Mouse (Mus musculus) large intestine, adult 2 months (tissue): ENCODE measurements around the gene Ring1. TPM values are rescaled to one million over a fixed set of nuclear protein-coding genes. Genes with fewer than 3 reads are reported as not detected.
"Not testable (repeated sequence)": the region's sequence is repeated elsewhere in the genome, so short reads cannot be mapped to it uniquely, and the experiment has no call there.

Source experiments
- DNase-seq: peaks from one replicate; pipeline ENCODE4 v3.0.0-alpha.2; 2012; ENCODE audit warnings: low read depth, low spot score
- WGBS: fragments of 180-500 bp; shearing (Covaris S2); methylation state at CpG from one replicate; pipeline ENCODE4 v1.1.7; 2018; 5-methylcytosine and 5-hydroxymethylcytosine counted together
- polyA plus RNA-seq: library from polyadenylated mRNA; depleted of rRNA; stranded (reverse); fragments of >200 nt; gene quantifications from 2 replicates; pipeline ENCODE4 v1.2.3, GENCODE M21; 2012; rRNA removed

The Ring1 gene
- polyA plus RNA-seq, 1 experiment: 17.0 TPM

DNA sequence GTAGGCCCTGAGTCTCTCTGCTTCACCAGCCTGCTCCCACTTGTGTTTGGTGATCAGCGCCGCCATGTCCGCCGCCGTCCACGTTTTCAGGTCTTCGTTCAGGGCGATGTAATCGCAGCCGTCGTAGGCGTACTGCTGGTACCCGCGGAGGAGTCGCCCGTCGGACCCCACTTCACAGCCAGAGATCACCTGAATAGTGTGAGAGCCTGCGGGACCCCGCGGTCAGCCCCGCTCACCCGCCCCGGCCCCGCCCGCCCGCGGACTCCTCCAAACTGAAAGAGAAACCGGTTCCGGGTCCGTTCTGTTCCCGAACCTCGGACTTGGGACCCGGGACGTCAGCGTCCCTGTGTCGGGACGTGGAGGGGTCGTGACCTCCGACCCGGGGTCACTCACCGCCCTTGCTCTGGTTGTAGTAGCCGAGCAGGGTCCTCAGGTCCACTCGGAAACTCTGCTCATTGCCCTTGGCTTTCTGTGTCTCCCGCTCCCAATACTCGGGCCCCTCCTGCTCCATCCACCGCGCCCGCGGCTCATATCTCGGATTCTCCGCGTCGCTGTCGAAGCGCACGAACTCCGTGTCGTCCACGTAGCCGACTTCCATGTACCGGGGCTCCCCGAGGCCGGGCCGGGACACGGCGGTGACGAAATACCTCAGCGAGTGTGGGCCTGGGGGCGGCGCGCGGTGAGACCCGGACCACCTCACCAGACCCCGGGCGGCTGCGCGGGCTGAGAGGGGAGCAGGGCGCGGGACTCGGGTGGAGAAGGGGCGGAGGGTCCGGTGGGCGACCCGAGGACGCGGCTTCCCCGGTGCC lies 24.9 kb downstream of the Ring1 start:
- WGBS: 1% methylated on average over 87 of the region's 87 CpGs
- DNase-seq: no peak

DNA sequence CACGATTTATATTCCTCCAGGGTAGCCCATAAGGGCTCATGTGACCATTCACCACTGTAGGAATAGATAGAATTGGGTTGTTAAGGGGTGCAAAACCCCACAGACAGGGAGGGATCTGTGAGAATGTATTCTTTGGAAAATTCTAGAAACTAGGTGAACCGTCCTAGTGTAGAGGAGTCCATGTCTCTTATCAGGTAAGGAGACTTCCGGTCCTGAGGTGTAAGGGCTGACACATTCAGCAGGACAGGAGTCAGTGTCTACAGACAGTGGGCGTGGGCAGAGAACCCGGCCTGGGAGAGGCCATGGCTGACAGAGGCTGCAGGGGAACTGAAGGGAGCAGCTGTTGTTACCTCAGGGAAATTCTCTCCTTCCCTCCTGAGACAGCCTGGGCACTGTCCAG lies 25.8 kb downstream of the Ring1 start:
- not testable (repeated sequence) for DNase-seq
- WGBS: 45% methylated on average over 5 of the region's 5 CpGs

DNA sequence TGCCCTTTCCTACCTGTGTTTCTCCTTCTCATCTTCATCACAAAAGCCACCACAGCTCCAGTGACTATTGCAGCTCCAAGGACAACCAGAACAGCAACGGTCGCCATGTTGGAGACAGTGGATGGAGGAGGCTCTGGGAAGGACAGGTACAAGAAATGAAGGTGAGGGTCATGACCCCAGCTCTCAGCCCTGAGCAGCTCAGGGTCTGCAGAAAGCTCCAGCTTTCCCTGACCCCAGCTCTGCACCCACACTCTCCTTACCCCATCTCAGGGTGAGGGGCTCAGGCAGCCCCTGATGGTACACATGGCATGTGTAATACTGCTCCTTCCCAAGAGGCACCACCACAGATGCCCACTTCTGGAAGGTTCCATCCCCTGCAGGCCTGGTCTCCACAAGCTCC lies 27.5 kb downstream of the Ring1 start:
- WGBS: 93% methylated on average over 2 of the region's 2 CpGs
- not testable (repeated sequence) for DNase-seq

DNA sequence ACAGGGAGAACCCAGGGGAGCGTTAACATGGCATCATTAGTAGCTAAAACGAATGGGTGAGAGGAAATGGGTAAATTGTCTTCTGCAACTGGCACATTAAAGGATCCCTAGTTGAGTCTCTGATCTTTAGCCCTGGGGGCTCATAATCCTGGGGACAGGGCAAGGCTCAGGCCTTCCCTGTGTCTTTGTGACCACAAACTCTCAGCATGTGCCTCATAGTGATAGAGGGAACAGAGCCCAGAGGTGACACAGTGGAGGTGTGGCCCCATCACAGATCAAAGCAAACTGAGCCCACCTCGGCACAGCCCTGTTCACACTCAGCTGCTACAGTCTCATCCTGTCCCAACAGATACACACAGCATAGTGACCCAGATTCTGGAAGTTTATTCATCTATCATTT lies 28.8 kb downstream of the Ring1 start:
- WGBS: 64% methylated on average over 3 of the region's 3 CpGs

DNA sequence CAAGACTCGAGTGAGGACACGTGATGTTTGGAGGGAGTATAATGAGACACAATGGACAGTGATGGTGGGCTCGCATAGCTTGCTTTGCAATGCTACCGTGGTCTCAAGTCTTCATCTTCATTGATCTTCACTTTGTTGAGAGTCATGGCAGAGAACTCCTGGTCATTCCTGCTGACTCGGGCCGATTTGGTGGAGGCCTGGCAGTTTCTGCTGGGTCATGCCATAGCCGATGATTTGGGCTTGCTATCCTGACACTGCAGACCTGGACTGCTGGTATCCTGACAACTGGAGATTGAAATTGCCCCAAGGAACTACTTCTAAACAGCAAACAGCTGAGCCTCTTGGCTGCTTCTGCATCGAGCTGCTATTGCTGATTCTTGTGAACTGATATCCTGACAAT lies 29.5 kb downstream of the Ring1 start:
- DNase-seq: no peak
- WGBS: 94% methylated on average over 8 of the region's 8 CpGs

More for the DNA sequence above, 28.8 kb downstream of the Ring1 start:
- DNase-seq: no peak

DNA sequence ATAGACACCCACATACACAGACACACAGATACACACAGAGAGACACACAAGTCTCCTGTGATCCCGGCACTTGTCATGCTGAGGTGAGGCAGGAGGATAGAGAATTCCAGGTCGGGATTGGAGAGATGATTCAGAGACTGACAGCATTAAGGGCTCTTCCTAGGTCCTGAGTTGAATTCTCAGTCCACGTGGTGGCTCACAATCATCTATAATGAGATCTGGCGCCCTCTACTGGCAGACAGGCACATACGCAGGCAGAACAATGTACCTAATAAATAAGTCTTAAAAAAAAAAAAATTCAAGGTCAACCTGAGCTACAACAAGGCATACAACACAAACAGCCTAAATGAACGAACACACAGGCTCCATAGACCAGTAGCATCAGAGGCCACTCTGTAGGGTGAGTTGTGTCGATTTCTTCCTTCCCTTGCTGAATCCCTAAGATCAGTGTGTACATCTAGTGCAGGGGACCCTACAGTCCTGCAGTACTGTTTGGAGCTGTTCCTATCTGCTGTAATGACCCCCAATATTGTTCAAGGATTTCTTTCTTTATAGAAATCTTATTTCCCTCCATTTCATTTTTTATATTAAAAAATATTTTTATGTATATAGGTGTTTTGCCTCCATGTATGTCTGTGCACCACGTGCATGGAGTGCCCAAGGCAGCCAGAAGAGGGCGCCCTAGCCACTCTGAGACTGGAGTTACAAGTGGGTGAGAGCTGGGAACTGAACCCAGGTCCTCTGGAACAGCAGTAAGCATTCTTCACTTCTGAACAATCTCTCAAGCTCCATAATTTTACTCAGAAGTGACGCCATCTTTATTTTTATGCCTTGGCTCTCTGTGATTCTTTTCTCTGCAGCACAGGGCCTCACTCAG lies 32.5 kb downstream of the Ring1 start:
- 30% methylated on average over 10 of the region's 10 CpGs for WGBS
- no peak for DNase-seq

DNA sequence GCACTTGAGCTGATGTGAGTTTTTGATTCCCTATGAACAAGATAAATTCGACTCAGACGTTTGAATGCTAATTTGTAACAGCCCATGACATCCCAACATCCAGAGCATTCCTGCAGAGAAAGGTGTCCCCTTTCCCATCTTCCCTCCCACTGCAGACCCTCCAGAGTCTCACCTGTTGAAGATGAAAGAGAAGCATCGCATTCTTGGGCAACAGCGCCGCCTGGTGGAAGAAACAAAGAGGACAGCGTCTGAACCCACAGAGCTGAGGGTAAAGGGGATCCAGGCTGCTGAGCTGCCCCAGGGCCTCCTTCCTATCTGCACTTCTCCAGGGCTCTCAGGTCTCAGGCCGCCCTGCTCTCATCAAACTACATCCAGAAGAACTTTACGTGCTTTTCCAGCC lies 42.3 kb downstream of the Ring1 start:
- not testable (repeated sequence) for DNase-seq
- 8% methylated on average over 8 of the region's 8 CpGs for WGBS

DNA sequence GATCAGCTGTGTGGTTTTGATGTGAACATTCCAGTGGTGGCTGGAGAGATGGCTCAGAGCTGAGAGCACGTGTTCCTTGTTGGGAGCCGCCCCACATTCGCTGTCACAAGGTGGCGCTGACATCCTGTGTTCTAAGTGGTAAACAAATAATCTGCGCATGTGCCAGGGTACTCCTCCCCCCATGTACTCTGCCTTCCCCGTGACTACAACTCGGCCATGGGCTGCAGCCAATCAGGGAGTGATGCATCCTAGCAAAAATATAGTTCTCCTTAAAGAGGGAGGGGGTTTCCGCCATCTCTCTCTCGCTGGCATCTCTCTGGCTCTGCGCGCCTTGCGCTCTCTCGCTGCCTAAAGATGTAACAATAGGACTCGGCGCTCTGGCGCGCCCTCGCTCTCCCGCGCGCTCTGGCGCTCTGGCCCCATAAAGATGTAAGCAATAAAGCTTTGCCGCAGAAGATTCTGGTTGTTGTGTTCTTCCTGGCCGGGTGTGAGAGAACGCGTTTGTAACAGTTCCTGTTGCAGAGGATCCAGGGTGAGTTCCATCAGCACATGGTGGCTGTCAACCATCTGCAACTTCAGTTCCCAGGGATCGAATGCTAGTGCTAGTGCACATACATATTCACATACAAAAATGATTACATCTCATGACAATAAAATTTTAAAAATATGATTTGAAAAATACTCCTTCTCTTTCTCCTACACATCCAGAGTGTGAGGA lies 43.1 kb downstream of the Ring1 start:
- under 1% methylated on average over 27 of the region's 27 CpGs for whole genome bisulfite sequencing
- peak; percentile 81 for DNase-seq

DNA sequence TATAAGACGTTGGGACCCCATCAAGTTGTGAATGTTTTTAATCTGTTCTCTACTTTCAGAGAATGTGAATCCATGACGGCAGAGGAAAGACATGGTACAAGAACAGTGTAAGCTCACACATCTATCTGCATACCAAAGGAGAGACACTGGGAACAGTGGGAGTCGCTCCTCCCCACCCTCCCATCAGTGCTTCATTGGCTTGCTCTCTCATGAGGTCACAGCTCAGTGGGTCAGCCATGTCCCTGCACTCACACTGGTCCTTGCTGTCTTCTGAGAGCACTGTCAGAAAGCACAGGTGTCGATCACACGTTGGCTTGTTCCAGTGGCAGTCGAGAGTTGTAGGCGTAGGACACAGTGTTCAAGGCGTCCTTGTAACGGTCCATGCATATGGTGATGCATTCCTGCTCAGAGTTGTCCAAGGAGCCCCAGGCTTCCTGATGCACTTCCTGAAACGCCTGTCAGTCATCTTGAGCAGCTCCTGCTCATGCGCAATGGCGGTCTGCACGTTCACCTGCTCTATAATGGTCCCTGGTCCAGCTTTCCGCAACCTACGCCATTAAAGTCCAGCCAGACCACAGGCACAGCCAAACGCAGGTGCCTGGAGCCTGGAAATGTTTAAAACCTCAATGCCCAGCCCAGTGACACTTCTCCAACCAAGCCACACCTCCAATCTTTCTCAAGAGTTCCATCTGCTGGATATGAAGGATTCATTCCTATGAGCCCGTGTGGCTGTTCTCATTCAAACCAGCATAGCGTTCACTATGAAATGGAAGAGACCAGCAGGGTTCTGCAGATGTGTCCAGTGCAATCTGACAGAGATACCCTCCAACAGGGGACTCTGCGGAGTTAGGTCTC lies 44.1 kb downstream of the Ring1 start:
- 78% methylated on average over 19 of the region's 19 CpGs for WGBS
- DNase-seq: no peak

DNA sequence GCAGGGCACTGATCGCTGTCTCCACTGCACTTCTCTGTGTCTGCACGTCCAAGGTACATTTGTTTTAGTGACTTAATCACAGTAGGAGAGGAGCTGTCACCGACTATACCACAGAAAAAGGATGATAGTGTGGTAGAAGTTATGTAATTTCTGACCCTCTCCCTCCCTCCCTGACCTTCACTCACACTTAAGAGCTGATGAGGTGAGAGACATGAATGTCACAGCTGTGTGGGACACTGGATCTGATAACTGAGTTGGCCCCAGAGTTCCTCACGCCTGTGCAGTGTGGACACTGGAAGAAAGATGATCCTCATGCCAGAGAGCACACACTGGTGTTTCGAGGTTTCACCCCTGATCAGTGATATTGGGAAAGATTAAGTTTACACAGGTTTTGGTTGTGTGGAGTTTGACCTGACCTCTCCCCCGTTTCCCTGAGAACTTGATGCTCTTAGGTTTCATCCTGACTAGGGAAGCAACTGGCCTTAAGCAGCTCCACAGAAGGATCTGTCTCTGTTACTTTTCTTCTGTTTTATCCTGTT lies 44.9 kb downstream of the Ring1 start:
- DNase-seq: no peak
- 59% methylated on average over 6 of the region's 6 CpGs for WGBS

DNA sequence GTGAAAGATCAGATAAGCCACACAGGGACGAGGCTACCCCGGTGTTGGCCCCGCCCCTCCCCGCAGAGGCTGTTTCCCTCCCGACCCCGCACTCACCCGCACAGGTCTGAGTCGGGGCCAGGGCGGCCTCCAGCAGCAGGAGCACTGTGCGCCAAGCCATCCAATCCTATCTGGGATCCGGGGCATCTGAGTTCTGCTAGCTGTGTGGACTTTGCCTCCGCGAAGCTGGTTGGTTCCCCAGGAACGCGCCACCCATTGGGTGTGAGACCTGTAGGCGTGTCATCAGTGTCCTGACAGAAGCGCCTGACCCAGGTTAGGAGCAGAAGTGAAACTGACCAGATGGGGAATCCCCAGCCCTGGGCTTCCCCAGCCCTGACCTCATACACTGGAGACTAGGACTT lies 45.8 kb downstream of the Ring1 start:
- peak; percentile 93 for DNase-seq
- WGBS: under 1% methylated on average over 17 of the region's 17 CpGs

DNA sequence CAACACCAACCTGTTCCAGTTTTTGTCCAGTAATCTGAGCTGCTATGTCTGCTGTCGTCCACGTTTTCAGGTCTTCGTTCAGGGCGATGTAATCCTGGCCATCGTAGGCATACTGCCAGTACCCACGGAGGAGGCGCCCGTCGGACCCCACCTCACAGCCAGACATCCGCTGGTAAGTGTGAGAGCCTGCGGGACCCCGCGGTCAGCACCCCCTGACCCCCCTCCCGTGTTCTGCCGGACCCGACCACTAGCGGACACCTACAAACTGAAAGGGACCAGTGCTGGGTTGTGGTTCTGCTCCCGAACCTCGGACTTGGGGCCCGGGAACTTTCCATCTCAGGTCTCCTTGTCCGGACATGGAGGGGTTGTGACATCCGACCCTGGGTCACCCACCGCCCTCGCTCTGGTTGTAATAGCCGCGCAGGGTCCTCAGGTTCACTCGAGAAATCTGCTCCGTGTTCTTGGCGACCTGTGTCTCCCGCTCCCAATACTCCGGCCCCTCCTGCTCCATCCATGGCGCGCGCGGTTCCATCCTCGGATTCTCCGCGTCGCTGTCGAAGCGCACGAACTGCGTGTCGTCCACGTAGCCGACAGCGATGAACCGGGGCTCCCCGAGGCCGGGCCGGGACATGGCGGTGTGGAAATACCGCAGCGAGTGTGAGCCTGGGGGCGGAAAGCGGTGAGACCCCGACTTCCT lies 46.5 kb downstream of the Ring1 start:
- no peak for DNase-seq
- 4% methylated on average over 57 of the region's 57 CpGs for WGBS

DNA sequence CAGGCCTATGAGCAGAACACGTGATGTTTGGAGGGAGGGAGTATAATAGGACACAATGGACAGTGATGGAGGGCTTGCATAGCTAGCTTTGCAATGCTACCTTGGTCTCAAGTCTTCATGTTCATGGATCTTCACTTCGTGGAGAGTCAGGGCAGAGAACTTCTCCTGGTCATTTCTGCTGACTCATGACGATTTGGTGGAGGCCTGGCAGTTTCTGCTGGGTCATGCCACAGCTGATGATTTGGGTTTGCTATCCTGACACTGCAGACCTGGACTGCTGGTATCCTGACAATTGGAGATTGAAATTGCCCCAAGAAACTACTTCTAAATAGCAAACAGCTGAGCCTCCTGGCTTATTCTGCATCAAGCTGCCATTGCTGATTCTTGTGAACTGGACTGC lies 50.9 kb downstream of the Ring1 start:
- WGBS: 69% methylated on average over 3 of the region's 3 CpGs

DNA sequence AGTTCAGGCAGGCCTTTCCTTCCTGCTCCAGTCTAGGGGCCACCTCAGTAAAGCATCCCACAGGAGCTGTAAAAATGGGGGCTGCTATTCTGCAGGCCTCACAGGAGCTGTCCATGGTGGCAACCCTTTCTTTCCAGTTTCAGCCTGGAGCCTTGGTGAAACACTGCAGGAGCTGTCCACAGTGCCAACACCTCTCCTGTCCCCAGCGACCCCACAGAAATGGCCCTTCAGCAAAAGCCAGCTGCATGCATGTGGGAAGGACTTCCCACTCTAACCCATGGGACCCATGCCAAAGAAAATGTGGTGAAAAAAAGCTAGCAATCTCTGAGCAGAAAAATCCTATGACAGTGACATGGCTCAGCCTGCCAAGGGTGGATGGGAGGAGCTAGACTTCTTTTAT lies 51.8 kb downstream of the Ring1 start:
- WGBS: 11% methylated on average over 1 of the region's 1 CpGs
- no peak for DNase-seq

More for the DNA sequence above, 50.9 kb downstream of the Ring1 start:
- no peak for DNase-seq

Other genes starting within 250 kb of the Ring1 start
- gene Angptl4, start 242.8 kb downstream of the Ring1 start, polyA plus RNA-seq: 21.9 and 75.2 TPM in 2 replicates
- 19.7 and 22.0 TPM in 2 replicates for gene Kank3, start 214.2 kb downstream of the Ring1 start, polyA plus RNA-seq
- gene Rps28, start 200.1 kb downstream of the Ring1 start, polyA plus RNA-seq: 844 and 888 TPM in 2 replicates
- 365 and 370 TPM in 2 replicates for gene Ndufa7, start 200.1 kb downstream of the Ring1 start, polyA plus RNA-seq
- 22.0 and 27.3 TPM in 2 replicates for gene Cd320, start 181.6 kb downstream of the Ring1 start, polyA plus RNA-seq
- gene Gm7029, start 150.8 kb downstream of the Ring1 start, polyA plus RNA-seq: not detected in 2 replicates
- 17.1 and 17.6 TPM in 2 replicates for gene Kifc1, start 134.0 kb downstream of the Ring1 start, polyA plus RNA-seq
- gene Platr17, start 119.5 kb downstream of the Ring1 start, polyA plus RNA-seq: 0.67 TPM in 1 of 2 replicates, not detected in the other
- 34.1 and 41.0 TPM in 2 replicates for gene Daxx, start 115.3 kb downstream of the Ring1 start, polyA plus RNA-seq
- gene Tapbp, start 108.8 kb downstream of the Ring1 start, polyA plus RNA-seq: 203 and 264 TPM in 2 replicates
- gene Zbtb22, start 108.8 kb downstream of the Ring1 start, polyA plus RNA-seq: 37.1 and 49.3 TPM in 2 replicates
- 46.1 and 63.1 TPM in 2 replicates for gene Rgl2, start 95.1 kb downstream of the Ring1 start, polyA plus RNA-seq
- gene Pfdn6, start 84.3 kb downstream of the Ring1 start, polyA plus RNA-seq: 28.6 and 35.4 TPM in 2 replicates
- 19.1 and 23.6 TPM in 2 replicates for gene Wdr46, start 84.0 kb downstream of the Ring1 start, polyA plus RNA-seq
- 15.6 and 19.8 TPM in 2 replicates for gene B3galt4, start 73.2 kb downstream of the Ring1 start, polyA plus RNA-seq
- gene Vps52, start 68.9 kb downstream of the Ring1 start, polyA plus RNA-seq: 44.6 and 59.1 TPM in 2 replicates
- gene Rps18, start 68.7 kb downstream of the Ring1 start, polyA plus RNA-seq: 617 and 700 TPM in 2 replicates
- 5,020 and 5,402 TPM in 2 replicates for gene H2-K1, start 24.3 kb downstream of the Ring1 start, polyA plus RNA-seq
- 43.2 and 48.6 TPM in 2 replicates for gene H2-Ke6, start 3.4 kb upstream of the Ring1 start, polyA plus RNA-seq
- gene Slc39a7, start 7.0 kb upstream of the Ring1 start, polyA plus RNA-seq: 129 and 133 TPM in 2 replicates
- gene Rxrb, start 7.1 kb upstream of the Ring1 start, polyA plus RNA-seq: 41.6 and 49.9 TPM in 2 replicates
- gene Col11a2, start 14.8 kb upstream of the Ring1 start, polyA plus RNA-seq: 0.60 and 0.95 TPM in 2 replicates
- 16.5 and 21.5 TPM in 2 replicates for gene H2-Oa, start 67.7 kb upstream of the Ring1 start, polyA plus RNA-seq
- 218 and 235 TPM in 2 replicates for gene H2-DMa, start 94.9 kb upstream of the Ring1 start, polyA plus RNA-seq
- 85.8 and 92.2 TPM in 2 replicates for gene Brd2, start 98.0 kb upstream of the Ring1 start, polyA plus RNA-seq
- 31.0 and 41.3 TPM in 2 replicates for gene H2-DMb2, start 118.6 kb upstream of the Ring1 start, polyA plus RNA-seq
- 322 and 350 TPM in 2 replicates for gene H2-DMb1, start 128.4 kb upstream of the Ring1 start, polyA plus RNA-seq
- gene Tap1, start 162.9 kb upstream of the Ring1 start, polyA plus RNA-seq: 80.6 and 126 TPM in 2 replicates
- 195 and 254 TPM in 2 replicates for gene Psmb9, start 163.1 kb upstream of the Ring1 start, polyA plus RNA-seq
- gene Psmb8, start 173.0 kb upstream of the Ring1 start, polyA plus RNA-seq: 391 and 440 TPM in 2 replicates
- gene Tap2, start 178.8 kb upstream of the Ring1 start, polyA plus RNA-seq: 44.9 and 56.5 TPM in 2 replicates
- 25.1 and 30.6 TPM in 2 replicates for gene H2-Ob, start 214.2 kb upstream of the Ring1 start, polyA plus RNA-seq
- gene H2-Ab1, start 233.0 kb upstream of the Ring1 start, polyA plus RNA-seq: 3,098 and 3,636 TPM in 2 replicates